Mouse (Mus musculus) skeletal muscle tissue, adult 2 months (tissue): ENCODE measurements at regions not wholly inside any gene's neighbourhood (a gene's known extent, or its start where the extent isn't known, plus 50 kb on each side); places are given as distances from the start of the nearest gene placed in this dataset.
A peak's percentile ranks its signal among the peaks of the same experiment; 100 is the strongest.
"Not testable (repeated sequence)": the region's sequence is repeated elsewhere in the genome, so short reads cannot be mapped to it uniquely, and the experiment has no call there.

Source experiments
- DNase-seq: peaks from one replicate; pipeline ENCODE4 v3.0.0-alpha.2; 2012; ENCODE audit warnings: low read depth, low spot score

DNA sequence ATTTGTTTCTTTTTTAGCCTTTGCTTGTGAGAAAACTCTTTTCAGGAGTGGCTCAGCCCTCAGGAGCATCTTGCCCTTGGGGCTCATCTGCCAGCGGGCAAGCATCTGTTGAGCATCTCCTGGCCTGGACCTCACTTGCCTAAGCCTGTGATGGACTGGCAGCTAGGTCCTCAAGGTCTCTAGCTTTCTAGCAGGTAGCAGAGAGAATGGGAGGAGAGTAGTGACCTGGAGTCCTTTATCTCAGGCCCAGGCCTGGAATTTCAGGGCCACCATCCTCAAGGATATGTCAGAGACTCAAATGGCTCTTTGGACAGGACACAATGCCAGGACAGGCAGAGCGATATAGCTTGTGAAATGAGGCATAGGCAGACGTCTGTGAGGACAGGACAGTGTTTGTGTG, 59.3 kb upstream of the Klf13 start:
- DNase-seq, result no peak

DNA sequence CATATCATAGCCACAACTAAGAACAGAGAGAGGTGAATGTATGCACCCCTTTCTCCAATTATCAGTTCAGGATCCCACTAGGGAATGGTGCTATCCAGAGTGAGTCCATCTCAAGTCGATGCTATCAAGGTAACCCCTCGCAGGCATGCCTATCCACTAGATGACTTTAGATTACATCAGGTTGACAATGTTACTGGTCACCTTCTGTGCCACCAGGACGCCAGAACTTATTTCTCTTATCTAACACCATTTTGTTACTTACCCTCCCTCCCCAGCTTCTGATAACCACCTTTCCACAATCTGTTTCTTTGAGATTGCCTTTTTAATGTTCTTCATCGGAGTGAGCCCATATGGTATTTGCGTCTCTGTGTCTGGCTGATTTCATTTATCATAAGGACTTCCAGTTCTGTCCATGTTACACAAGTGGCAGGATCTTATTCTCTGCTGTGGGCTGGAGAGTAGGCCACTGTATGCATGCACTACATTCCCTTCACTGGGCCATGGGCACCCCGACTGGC, 57.9 kb upstream of the Klf13 start:
- DNase-seq, result no peak

DNA sequence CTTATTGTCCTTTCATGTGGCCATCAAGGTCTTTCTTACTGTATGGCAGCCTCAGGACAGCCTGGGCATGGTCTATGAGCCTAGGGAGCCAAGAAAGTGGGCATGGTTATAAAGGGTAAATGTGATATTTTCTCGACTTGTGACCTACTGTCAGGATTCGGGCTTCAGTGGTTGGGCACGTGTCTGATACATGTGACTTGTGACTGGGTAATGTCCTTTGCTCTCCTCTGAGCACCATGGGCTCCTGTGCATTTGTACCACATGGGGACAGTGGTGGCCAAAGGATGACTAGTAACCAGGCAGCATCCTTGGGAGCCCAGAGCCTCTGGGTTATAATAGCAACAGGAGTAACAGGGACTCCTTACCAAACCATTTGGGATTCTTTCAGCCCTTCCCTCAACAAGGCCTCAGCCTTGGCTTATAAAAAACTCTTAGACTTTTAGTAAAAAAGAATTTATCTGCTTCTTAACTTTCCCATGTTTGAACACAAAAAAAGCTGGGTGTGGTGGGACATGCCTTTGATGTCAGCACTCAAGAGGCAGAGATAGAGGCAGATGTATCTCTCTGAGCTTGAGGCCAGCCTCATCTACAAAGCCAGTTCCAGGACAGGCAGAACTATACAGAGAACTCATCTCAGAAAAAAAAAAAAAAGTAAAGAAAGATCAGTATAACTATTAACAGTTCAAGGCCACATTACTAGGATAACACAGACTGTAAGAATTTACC, 56.7 kb upstream of the Klf13 start:
- peak; percentile 24 for DNase-seq

GRCm38 (mm10) chr7:63994769-63995168, 56.1 kb upstream of the Klf13 start:
- DNase-seq, result not testable (repeated sequence)

GRCm38 (mm10) chr7:63992155-63992554, 53.4 kb upstream of the Klf13 start:
- DNase-seq, result no peak

GRCm38 (mm10) chr7:63991085-63992010, 52.6 kb upstream of the Klf13 start:
- DNase-seq, result no peak

DNA sequence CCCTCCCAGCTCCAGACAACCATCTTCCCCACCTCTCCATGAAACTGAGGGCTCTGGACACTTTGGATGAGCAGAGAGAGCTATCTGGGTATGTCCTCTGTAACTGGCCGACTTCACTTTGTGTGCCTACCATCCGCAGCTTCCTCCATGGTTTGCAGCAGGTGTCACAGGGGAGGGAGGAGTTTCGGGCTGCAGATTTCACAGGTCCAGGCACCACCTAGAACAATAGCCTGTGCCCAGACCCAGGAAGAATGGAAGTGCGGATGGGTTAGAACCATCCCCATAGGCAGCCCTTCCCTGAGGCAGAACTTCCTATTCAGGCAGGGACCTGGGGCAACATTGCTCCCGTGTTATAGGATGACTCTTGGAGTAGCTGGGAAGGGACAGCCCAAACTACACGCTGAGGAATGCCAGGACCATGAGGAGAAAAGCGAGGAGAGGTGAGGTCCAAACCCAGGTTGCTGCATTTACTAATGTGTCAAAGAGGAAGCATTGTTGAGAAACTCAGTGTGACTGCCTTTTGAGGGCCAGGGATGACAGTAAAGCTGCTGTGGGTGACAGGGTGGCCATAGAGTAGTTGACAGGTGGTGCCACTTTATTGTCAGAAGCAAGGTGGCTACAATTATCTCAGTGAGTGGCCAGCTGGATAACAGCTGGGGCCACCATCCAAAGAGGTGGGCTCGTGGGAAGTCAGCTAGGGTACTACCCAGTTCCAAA, 51.8 kb upstream of the Klf13 start:
- no peak for DNase-seq

GRCm38 (mm10) chr7:63989736-63990135, 51.0 kb upstream of the Klf13 start:
- DNase-seq, result no peak
